Mouse (Mus musculus) liver, postnatal 0 days (tissue): ENCODE data around the gene Crybb1.
A peak's percentile ranks its signal among the peaks of the same experiment; 100 is the strongest.

Source experiments
- CTCF ChIP-seq: sonication (generic); IDR thresholded peaks from 2 replicates; pipeline ENCODE4 v1.5.1; 2016; ENCODE audit warnings: antibody characterized with exemption, low read depth
- EP300 ChIP-seq: IDR thresholded peaks from 2 replicates; pipeline ENCODE4 v1.6.1; 2016; ENCODE audit warnings: antibody characterized with exemption, low read depth, mild to moderate bottlenecking

DNA sequence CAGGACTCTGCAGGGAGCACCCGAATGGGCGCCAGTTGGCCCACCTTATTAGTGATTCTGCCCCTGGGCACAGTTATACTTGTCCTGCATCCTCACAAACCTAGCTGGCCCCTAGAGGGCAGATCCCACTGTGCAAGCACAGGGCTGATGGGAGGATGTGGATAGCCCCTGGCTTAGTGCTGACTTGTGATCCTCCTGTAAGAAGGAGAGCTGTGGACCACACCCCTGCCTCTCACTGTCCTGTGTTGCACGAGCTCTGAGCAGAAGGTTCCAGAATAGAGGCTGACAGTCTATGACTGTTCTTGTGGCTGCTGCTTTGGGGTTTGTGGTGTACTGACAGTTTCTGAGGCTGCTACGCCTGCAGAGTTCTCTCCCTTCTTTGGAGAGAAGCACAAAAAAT lies 46.1 kb downstream of the Crybb1 start:
- peak; percentile 32 for TF ChIP-seq CTCF
- TF ChIP-seq EP300, result no peak
